Mouse (Mus musculus) kidney, postnatal 25 days (tissue): ENCODE results near the gene Smagp.

Experiments used
- DNase-seq, 2 experiments: peaks; one replicate each; pipeline ENCODE4 v3.0.0; 2021; ENCODE audit warnings: mixed read lengths in 2 of 2

Smagp gene

DNA sequence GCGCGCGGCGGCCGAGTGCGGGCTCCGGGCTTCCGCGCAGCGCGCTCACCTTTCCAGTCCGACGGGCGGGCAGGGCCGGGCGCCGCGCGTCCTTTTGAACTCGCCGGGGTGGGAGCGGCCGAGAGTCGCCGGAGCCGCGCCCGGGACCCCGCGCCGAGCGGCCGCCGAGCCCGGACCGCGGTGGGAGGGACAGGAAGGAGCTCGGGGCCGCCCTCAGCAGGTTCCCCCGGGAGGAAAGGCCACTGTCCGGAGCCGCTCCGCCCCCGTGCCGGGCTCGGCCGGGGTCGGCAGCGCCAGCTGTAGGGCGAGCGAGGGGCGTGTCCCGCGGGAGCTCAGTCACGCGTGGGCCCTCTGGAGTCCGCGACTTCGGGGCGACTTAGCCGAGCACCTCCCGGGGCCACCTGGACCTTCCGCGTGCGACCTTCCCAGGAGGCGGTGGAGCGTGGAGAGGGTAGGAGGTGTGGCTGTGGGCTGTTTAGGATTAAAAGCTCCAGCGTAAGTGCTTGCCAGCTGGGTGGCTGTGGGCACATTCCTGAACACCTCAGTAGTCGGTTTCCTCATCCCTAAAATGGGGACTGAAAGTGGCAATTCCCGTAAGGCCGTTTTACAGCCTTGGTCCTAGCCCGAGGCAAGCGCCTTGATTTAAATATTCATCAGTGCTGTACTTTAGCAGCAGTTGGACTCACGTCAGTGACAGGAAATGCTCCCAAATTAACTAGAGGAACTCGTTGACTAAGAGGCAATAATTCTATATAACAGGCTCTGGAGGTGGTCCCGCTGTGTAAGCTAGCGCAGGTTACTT, at the start of gene Smagp:
TSS of gene Smagp (minus strand) at position 241 of the 802 bp plus-strand sequence.
- DNase-seq = peak; percentile 81 to 94

DNA sequence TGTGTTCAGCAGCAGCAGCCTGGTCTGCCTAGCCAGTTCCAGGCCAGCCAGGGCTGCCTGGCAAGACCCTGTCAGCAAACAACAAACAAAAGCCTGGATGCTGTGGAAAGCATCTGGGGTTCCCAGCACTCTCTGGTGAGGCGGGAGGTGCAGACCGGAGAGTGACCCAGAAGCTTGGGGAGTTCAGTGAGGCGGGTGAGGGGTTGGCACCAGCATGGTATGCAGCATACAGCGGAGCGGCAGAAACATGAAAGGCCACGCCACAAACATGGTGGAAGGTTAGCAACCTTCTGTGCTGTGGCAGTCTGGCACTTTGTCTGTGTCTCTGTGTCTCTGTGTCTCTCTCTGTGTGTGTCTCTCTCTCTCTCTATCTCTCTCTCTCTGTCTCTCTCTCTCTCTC, 49.7 kb upstream of the Smagp start:
- no peak for DNase-seq

DNA sequence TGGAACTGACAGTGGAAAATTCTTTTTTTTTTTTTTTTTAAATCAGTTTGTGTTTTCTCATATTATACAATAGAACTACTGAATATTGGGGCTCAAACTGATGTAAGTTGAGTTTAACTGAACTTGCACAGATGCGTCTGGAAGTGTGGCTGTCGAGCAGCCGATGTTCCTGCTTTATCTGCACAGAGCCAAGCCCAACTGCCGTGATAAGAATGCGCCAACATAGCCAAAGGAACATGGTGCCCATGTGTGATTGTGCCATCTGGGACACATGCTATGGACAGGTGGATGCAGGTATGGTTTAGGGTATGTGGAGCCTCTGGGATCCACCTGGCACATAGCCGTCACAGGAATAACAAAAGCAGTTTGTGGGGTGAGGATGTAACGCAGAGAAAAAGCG, 49.1 kb upstream of the Smagp start:
- no peak for DNase-seq

DNA sequence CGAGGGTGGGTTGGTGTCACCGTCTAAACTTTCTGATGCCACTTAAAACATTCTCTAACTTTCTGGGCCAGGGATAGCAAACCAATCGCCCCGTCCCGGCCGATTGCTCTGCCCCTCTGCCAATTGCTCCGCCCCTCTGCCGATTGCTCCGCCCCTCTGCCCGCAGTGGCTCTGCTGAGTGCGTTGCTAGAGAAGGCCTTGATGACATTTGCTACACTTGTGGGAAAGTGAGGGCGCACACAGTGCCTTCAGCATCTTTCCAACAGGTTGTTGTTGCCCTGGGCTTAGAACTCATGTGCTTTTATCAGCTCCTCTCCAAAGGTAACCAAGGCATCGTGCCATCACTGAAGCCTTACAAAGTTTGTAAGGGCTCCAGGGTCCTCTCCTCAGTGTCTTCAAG, 48.5 kb upstream of the Smagp start:
- no peak for DNase-seq

DNA sequence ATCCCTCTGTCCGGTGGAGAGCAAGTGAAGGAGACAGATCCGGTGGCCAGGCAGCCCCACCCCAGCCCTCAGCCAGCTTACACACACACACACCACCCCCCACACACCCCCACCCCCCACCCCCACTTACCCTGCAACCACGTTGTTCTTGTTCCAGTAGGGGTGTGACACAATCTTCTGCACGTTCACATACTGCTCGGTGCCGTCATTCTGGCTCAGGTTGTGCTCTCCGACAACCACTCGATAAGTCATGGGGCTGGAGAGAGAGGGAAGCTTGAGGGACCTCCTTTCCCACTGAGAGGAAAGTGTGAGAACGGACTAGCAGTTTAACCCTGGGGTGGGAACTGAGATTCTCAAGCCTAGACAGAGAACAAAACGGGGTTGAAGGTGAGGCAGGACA, 47.7 kb upstream of the Smagp start:
- DNase-seq = no peak

DNA sequence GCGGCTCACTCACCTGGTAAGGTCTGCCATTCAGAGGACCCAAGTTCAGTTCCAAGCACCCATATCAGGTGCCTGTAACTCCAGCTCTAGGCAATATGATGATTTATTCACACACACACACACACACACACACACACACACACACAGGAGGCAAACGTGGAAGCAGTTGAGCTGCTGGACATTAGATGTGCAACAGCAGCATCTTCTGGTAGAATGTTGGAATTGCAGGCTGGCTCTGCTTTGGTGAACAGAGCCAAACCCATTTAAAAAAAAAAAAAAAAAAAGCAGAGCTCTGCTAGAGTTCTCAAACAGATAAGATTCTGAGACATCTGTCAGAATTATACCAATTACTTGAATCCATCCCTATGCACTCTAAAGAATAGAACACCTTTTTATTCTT, 46.3 kb upstream of the Smagp start:
- DNase-seq = peak; percentile 84 to 93

DNA sequence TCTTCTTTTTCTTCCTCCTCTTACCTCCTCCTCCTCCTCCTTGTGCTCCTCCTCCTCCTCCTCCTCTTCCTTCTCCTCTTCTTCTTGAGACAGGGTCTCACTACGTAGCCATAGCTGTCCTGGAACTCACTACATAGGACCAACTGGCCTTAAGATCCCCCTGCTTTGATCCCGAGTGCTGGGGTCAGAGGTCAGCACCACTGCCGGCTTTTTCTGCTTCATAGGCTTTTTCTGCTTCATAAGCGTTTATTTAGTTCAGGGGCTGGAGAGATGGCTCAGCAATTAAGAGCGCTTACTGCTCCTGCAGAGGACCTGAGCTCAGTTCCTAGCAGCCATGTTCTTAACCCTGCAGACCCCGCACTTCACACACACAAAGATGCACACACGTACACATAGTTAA, 45.0 kb upstream of the Smagp start:
- DNase-seq = peak; percentile 74 to 87

- peak in 1 of 2 experiments; percentile 53 for DNase-seq
These were observed 43.6 kb upstream of the Smagp start for GRCm38 (mm10) chr15:100680381-100680780.

GRCm38 (mm10) chr15:100679005-100679404, 42.3 kb upstream of the Smagp start:
- peak; percentile 74 to 92 for DNase-seq

- DNase-seq = peak; percentile 77 to 92
These were observed 41.8 kb upstream of the Smagp start for GRCm38 (mm10) chr15:100678581-100678980.

GRCm38 (mm10) chr15:100677675-100678074, 40.9 kb upstream of the Smagp start:
- DNase-seq = no peak

DNA sequence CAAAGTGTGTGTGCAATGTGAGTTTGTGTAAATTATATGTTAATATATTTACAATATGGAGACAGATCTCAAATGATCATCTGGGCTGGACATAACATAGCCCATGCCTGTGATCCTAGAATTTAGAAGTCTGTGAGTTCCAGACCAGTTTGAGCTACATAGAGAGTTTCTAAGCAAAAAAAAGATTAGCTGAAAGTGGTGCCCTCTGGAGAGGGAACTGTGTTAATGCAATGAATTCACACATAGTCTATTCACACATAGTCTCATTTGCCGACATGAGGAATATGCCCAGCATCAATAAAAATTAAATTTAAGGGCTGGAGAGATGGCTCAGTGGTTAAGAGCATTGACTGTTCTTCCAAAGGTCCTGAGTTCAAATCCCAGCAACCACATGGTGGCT, 39.8 kb upstream of the Smagp start:
- no peak for DNase-seq

DNA sequence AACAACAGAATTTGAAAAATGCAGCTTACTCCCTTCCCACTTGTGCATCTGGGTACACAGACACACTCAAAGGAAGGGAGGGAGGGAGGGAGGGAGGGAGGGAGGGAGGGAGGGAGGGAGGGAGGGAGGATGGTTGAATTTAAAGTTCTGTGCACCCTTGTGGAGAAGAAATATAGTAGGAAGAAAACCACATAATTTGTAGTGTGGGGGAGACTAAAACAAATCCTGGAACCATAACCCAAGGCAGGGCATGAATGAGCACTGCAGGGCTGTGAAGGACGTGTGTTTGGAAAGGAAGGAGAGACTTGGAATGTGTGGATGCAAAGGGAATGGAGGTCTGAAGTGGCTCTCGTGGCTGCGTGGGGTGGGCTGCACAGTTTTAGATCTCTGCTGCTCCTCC, 38.7 kb upstream of the Smagp start:
- DNase-seq = no peak

- no peak for DNase-seq
These were observed 37.8 kb upstream of the Smagp start for GRCm38 (mm10) chr15:100674566-100674965.

DNA sequence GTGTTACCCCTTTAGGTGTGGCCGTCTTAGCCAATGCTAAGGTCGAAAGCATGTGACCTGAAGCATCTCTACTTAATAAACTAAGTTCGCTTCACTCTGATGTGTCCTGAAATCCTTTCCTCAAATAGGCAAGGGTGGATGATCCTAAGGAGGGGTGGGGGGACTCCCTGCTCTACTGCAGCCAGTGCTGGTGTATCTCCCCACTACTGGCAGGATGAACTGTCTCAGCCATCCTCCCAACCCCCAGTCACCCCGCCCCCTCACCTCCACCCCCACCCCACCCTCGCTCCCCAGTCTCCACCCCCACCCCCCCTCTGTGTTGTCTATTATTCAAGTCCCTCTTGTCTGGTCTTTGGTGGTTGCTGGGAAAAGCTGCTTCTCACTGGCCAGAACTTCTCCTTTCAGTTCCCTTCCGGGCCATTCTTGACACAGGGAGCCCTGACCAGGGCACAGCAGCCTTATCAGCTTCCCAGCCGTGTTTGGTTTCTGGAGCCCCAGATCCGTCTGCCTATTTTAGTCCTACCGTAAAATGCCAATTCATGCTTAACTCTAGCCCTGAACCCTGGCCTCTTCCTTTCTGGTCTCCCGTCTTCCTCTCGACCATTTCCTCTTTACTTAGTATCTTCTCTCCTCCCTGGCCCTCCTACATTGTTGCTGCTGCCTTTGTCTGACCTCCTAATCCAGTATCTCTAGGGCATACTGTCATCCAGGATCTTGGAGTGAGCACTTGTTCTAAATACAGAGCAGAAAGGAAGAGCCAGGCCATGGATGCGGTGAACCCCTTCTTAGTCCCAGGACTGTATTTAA, 37.0 kb upstream of the Smagp start:
- no peak for DNase-seq

DNA sequence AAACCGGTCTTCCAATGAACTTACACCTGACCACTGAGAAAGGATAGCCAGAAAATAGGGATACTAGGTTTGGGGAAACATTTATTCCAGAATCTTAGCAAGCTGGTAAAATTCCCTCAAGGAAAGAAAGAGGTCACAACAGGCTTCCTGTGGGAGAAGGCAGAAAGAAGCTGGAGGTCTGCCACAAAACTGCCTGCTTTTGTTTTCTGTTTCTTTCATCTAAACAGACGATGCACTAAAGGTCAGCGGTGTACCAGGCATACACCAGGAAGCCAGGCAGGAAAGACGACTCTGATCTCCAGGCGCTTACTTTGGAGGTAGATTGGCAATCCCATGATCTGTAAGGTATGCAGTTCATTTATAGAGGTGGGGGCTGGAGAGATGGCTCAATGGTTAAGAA, 34.1 kb upstream of the Smagp start:
- DNase-seq = no peak

DNA sequence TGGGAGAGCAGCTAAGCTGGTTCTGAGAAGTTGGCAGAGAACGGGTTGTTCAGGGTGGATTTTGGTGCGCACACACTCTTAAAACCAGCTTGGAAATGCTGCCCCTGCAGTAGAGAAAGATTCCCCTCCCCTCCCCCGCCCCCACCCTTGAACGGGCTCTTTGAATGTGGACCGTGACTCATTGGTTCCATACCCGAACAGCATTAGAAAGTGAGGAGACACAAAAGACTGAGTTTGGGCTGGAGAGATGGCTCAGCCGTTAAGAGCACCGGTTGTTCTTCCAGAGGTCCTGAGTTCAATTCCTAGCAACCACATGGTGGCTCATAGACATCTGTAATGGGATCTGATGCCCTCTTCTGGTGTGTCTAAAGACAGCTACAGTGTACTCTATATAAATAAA, 33.3 kb upstream of the Smagp start:
- no peak for DNase-seq

DNA sequence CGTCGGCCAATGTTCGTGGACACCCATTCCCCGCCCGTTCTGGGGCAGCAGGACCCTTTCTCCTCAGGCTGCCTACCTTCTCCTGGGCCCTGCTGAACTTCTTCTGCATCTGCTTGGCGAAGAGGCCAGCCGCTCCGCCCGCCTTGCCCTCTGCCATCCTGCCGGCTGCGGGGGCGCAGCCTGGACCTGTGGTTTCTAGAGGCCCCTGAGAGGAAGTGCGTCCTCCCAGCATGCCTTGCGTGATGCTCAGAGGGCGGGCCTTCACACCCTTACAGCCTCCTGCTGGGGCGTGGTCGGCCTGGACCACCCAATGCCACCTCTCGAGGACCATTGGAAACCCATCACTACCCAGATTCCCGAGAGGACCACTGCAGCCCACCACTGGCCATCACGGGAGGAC, 32.6 kb upstream of the Smagp start, which contains the start of gene Bin2:
TSS of gene Bin2 (minus strand) at position 217 of the 400 bp plus-strand sequence.
- no peak for DNase-seq

DNA sequence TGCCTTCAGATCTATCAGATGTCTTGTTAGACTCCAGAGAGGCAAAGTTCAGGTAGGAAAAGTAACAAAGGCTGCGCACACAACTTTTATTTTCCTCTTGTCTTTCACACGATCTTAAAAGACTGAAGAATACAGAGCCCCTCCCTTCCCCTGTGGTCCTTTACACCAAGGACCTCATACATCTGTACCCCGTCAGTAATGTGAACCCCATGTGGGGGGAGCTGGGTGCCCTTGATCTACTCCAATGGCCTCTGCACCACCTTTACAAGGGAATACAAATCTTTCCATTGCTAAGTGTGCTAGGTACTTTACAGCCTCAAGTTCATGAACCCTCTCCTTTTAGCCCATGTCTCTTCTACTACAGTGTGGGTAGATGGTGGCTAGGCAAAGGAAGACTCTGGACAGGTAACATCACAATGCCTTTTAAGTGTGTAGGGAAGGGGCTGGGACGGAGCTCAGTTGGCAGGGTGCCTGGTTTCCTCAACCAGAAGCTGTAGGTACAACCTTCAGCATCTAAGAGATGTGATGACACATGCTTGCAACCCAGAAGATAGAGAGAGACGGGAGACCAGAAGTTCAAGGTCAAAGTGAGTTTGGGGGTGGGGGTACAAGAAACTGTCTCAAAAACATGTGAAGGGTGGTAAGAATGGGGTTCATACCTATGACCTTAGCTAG, 31.3 kb upstream of the Smagp start:
- no peak for DNase-seq

- DNase-seq = no peak
These were observed 30.7 kb upstream of the Smagp start for GRCm38 (mm10) chr15:100667420-100667819.

GRCm38 (mm10) chr15:100666851-100667250, 30.1 kb upstream of the Smagp start:
- no peak for DNase-seq

DNA sequence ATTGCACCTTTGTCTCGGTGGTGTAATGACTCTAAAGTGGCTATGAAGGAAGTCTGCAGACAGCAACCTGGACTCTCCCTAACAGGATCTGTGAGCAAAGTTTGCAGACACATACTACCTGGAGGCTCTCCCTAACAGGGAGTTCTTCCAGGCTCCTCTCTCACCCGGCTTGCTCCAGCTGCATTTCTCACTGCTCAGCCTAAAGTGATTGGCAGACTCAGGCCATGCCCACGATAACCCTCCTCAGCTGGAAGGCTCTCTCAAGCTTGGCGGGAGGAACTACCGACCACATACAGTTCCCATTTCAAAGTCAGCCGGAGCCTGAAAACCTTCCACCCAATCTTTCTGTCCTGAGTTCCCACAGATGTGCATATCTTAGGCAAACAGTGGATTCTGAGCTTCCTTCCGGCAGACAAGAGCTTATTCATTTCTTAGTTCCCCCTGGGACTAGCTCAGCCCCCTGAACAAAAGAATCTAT, 29.5 kb upstream of the Smagp start:
- no peak for DNase-seq
